Mouse (Mus musculus) layer of hippocampus, postnatal 14 days (tissue): ENCODE results near the gene Fkbp9. TPM values are rescaled to one million over a fixed set of nuclear protein-coding genes. Genes with fewer than 3 reads are reported as not detected.
"Not testable (repeated sequence)": the region's sequence is repeated elsewhere in the genome, so short reads cannot be mapped to it uniquely, and the experiment has no call there.

Experiments
- DNase-seq, 2 experiments: peaks; one replicate each; pipeline ENCODE4 v3.0.0; 2021 to 2022; ENCODE audit warnings: low spot score in 2 of 2, mixed read lengths in 1 of 2
- total RNA-seq, 2 experiments: library from RNA; stranded (reverse); gene quantifications; 2 replicates each; pipeline ENCODE4 v1.2.3; 2021

The Fkbp9 gene
- total RNA-seq, 2 experiments from 2014 or later: 34.7 to 38.7 TPM

- DNase-seq: no peak
Observed at GRCm38 (mm10) chr6:56837166-56837565, 5.3 kb downstream of the Fkbp9 start.

GRCm38 (mm10) chr6:56837621-56838020 is 5.8 kb downstream of the Fkbp9 start:
- DNase-seq: no peak

GRCm38 (mm10) chr6:56843229-56843628 is 11.4 kb downstream of the Fkbp9 start:
- no peak for DNase-seq

GRCm38 (mm10) chr6:56844365-56844764 is 12.5 kb downstream of the Fkbp9 start:
- no peak for DNase-seq

GRCm38 (mm10) chr6:56848974-56849373 is 17.1 kb downstream of the Fkbp9 start:
- no peak for DNase-seq

GRCm38 (mm10) chr6:56850315-56850714 is 18.5 kb downstream of the Fkbp9 start:
- no peak for DNase-seq

- no peak for DNase-seq
Observed at GRCm38 (mm10) chr6:56854803-56855202, 22.9 kb downstream of the Fkbp9 start.

- no peak for DNase-seq
Observed at GRCm38 (mm10) chr6:56856748-56857147, 24.9 kb downstream of the Fkbp9 start.

GRCm38 (mm10) chr6:56860205-56860848 is 28.5 kb downstream of the Fkbp9 start:
- no peak for DNase-seq

- DNase-seq: not testable (repeated sequence)
Observed at GRCm38 (mm10) chr6:56866899-56867298, 35.0 kb downstream of the Fkbp9 start.

- no peak for DNase-seq
Observed at GRCm38 (mm10) chr6:56868565-56868964, 36.7 kb downstream of the Fkbp9 start.

- DNase-seq: no peak
Observed at GRCm38 (mm10) chr6:56870027-56870426, 38.2 kb downstream of the Fkbp9 start.

GRCm38 (mm10) chr6:56876870-56877269 is 45.0 kb downstream of the Fkbp9 start:
- DNase-seq: no peak

GRCm38 (mm10) chr6:56877985-56878384 is 46.1 kb downstream of the Fkbp9 start:
- no peak for DNase-seq

- no peak for DNase-seq
Observed at GRCm38 (mm10) chr6:56879352-56879955, 47.6 kb downstream of the Fkbp9 start.

GRCm38 (mm10) chr6:56888561-56888960 is 56.7 kb downstream of the Fkbp9 start:
- DNase-seq: no peak

- no peak for DNase-seq
Observed at GRCm38 (mm10) chr6:56890762-56891161, 58.9 kb downstream of the Fkbp9 start.

GRCm38 (mm10) chr6:56899601-56900000 is 67.7 kb downstream of the Fkbp9 start:
- DNase-seq: no peak

GRCm38 (mm10) chr6:56901336-56901735 is 69.5 kb downstream of the Fkbp9 start:
- no peak for DNase-seq

GRCm38 (mm10) chr6:56901824-56902386 is 70.0 kb downstream of the Fkbp9 start:
- DNase-seq: no peak

- DNase-seq: no peak
Observed at GRCm38 (mm10) chr6:56902606-56903520, 71.0 kb downstream of the Fkbp9 start.

GRCm38 (mm10) chr6:56903831-56904230 is 72.0 kb downstream of the Fkbp9 start:
- no peak for DNase-seq
